Mouse (Mus musculus): ENCODE data around the gene Ccdc92. TPM values are rescaled to one million over a fixed set of nuclear protein-coding genes. Genes with fewer than 3 reads are reported as not detected.

Ccdc92 gene
- polyA plus RNA-seq (2015; fragmentation: Nextera tagmentation; extraction: Ambion mirVana) = 21.3 and 22.9 TPM in 2 replicates

GRCm38 (mm10) chr5:124862013-124862866 lies at the start of gene Ccdc92, which contains the start of gene Zfp664:
Gene Ccdc92 (minus strand): TSS chr5:124862424.
Gene Zfp664 (plus strand): TSS chr5:124862691.
- WGBS = under 1% methylated on average over 87 of the region's 103 CpGs
- ATAC-seq = peak; percentile 90
- peak within 1 kb of the TSS; percentile 96 for H3K27ac ChIP-seq
- H3K4me2 ChIP-seq = peak within 1 kb of the TSS; percentile 98
- peaks cover 12% of the 10 kb centered on the region; the same call in 1 of the 2 replicates for H3K36me3 ChIP-seq (ENCODE audit: poor library complexity, severe bottlenecking)
- H3K9ac ChIP-seq = peak within 1 kb of the TSS; percentile 98
- H3K4me3 ChIP-seq = peak within 1 kb of the TSS; percentile 83
- H3K4me1 ChIP-seq = peaks cover 53% of the 10 kb centered on the region
- H3K27me3 ChIP-seq = no peaks in the 10 kb centered on the region
- H3K9me3 ChIP-seq (replicated peaks) = no peaks in the 10 kb centered on the region

DNA sequence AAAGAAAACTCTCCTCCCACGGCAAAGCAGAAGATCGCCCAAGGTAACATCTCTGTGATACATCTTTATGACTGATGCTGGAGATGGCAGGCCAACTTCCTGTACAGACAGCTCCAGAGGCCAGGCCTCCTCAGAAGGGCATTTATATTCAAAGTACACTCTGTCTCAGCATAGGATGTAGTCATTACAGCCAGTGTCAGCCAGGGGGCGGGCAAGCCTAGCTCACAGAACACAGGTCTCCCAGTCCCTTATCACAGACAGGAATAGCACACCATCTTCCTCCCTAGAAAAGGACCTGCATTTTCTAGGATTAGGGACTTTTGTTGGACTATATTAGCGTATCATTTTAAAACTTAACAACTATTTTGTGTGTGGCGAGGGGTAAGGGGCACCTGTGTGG lies 46.6 kb upstream of the Ccdc92 start:
- ATAC-seq = peak; percentile 88
- peaks cover 17% of the 10 kb centered on the region for H3K4me1 ChIP-seq
- H3K9ac ChIP-seq = 0 out of 2 replicates have a peak overlapping the region, but pooled peaks have one; percentile 1
- H3K9me3 ChIP-seq (replicated peaks) = no peaks in the 10 kb centered on the region
- H3K4me3 ChIP-seq = no peak overlapping the region
- H3K36me3 ChIP-seq (ENCODE audit: poor library complexity, severe bottlenecking) = no peaks in the 10 kb centered on the region
- H3K27ac ChIP-seq = no peak overlapping the region
- WGBS = 22% methylated on average over 5 of the region's 5 CpGs
- H3K27me3 ChIP-seq = no peaks in the 10 kb centered on the region
- H3K4me2 ChIP-seq = no peak overlapping the region

DNA sequence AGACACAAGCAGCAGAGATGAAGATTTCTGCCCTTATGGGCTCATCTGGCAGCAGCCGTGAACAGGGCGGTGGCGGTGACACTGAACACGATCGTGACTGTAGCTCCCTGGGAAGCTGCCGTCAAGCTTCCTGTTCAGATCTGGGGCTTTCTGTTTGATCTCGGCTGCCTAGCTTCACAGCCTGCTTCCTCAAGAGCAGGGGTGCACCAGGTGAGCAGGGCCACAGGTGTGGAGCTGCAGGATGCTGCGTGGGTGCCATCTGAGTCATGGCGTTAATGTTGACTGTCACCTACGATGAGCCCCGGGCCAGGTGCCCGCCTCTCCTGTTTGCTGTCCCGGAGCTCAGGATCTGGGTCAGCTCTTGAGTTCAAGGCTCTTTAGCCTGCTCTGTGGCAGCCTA lies 44.7 kb upstream of the Ccdc92 start:
- Histone ChIP-seq H3K9ac (no peak overlapping the region), H3K27ac (no peak overlapping the region), H3K27me3 (no peaks in the 10 kb centered on the region), H3K4me1 (peaks cover 5% of the 10 kb centered on the region), H3K4me2 (no peak overlapping the region), H3K36me3 (ENCODE audit: poor library complexity, severe bottlenecking) (no peaks in the 10 kb centered on the region), H3K9me3 (replicated peaks) (no peaks in the 10 kb centered on the region), H3K4me3 (no peak overlapping the region)
- ATAC-seq = no peak
- 87% methylated on average over 13 of the region's 13 CpGs for WGBS

DNA sequence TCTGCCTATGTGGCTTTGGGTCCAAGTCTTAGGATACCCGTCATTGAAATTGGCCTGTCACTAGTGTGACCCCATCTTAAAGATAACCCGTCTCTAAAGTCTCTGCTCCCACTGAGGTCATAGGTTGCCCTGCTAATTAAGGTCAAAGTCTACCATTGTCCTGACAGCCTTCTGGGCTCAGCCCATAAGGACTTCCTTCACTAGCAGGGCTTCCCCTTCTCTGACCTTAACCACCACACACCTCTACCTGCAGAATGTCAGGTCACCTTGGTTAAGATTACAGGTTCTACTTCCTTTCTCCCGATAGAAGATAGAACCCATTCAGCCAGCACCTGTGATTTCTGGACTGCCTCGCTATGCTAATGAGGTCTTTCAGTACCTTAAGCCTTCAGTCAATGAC lies 41.6 kb upstream of the Ccdc92 start:
- no peaks in the 10 kb centered on the region for H3K27me3 ChIP-seq
- 90% methylated on average over 4 of the region's 4 CpGs for whole genome bisulfite sequencing
- peaks cover 11% of the 10 kb centered on the region for H3K4me1 ChIP-seq
- no peak overlapping the region for H3K4me3 ChIP-seq
- H3K9me3 ChIP-seq (replicated peaks) = no peaks in the 10 kb centered on the region
- no peak overlapping the region for H3K4me2 ChIP-seq
- no peak overlapping the region for H3K27ac ChIP-seq
- no peak for ATAC-seq
- H3K9ac ChIP-seq = no peak overlapping the region
- no peaks in the 10 kb centered on the region for H3K36me3 ChIP-seq (ENCODE audit: poor library complexity, severe bottlenecking)

- H3K36me3 ChIP-seq (ENCODE audit: poor library complexity, severe bottlenecking) = no peaks in the 10 kb centered on the region
- H3K9me3 ChIP-seq (replicated peaks) = no peaks in the 10 kb centered on the region
- peaks cover 11% of the 10 kb centered on the region for H3K4me1 ChIP-seq
- WGBS = 82% methylated on average over 10 of the region's 10 CpGs
- no peak overlapping the region for H3K9ac ChIP-seq
- H3K27ac ChIP-seq = peak overlapping the region; percentile 31; the same call in 1 of the 2 replicates
- H3K4me2 ChIP-seq = no peak overlapping the region
- no peak for ATAC-seq
- H3K27me3 ChIP-seq = no peaks in the 10 kb centered on the region
- H3K4me3 ChIP-seq = no peak overlapping the region
Measured at GRCm38 (mm10) chr5:124902195-124902594, 40.0 kb upstream of the Ccdc92 start.

- Histone ChIP-seq H3K4me3 (no peak overlapping the region), H3K27me3 (no peaks in the 10 kb centered on the region), H3K27ac (no peak overlapping the region), H3K9me3 (replicated peaks) (no peaks in the 10 kb centered on the region), H3K9ac (no peak overlapping the region), H3K4me1 (peaks cover 11% of the 10 kb centered on the region), H3K36me3 (ENCODE audit: poor library complexity, severe bottlenecking) (no peaks in the 10 kb centered on the region), H3K4me2 (no peak overlapping the region)
- WGBS = 75% methylated on average over 6 of the region's 6 CpGs
- ATAC-seq = no peak
Measured at GRCm38 (mm10) chr5:124901675-124902074, 39.5 kb upstream of the Ccdc92 start.

DNA sequence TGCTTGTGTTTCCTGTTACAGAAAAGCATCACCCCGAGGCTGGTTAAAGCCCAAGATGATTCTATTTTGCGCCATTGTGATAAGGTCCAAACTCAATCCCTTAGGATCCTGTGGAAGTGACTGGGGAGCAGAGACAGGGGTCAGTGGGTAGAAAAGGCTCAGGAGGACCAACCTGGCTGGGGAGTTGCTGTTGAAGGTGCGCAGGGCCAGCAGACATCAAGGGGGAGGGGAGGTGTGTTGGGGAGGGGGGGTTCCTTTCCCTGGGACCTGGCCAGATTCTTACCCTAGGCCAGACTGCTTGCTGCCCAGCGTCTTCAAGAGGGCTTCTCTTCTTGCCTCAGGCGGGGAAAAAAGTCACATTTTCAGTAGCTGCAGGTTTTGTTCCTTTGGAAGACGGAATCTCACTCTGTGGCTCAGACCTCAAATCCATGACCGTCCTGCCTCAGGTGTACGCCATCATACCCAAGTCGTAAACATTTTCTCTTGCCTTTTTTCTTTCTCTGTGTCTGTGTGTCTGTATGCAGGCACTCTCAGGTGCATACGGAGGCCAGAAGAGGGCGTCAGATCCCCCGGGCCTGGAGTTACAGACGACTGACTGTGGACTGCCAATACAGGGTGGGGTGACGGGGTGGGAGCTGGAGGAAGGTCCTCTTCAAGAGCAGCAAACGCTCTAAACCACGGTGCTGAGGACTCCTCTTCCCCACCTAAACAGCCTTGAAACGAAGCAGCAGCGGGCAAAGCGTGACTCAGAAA lies 38.7 kb upstream of the Ccdc92 start:
- Histone ChIP-seq H3K4me3 (no peak overlapping the region), H3K4me2 (no peak overlapping the region), H3K9ac (no peak overlapping the region), H3K4me1 (peaks cover 11% of the 10 kb centered on the region), H3K27ac (peak overlapping the region; percentile 32; the same call in 1 of the 2 replicates), H3K36me3 (ENCODE audit: poor library complexity, severe bottlenecking) (no peaks in the 10 kb centered on the region), H3K27me3 (no peaks in the 10 kb centered on the region), H3K9me3 (replicated peaks) (no peaks in the 10 kb centered on the region)
- no peak for ATAC-seq
- WGBS = 72% methylated on average over 19 of the region's 19 CpGs

GRCm38 (mm10) chr5:124899945-124900631 lies 37.9 kb upstream of the Ccdc92 start:
- Histone ChIP-seq H3K9ac (no peak overlapping the region), H3K9me3 (replicated peaks) (no peaks in the 10 kb centered on the region), H3K4me2 (peak overlapping the region; percentile 47), H3K36me3 (ENCODE audit: poor library complexity, severe bottlenecking) (no peaks in the 10 kb centered on the region), H3K4me1 (peaks cover 11% of the 10 kb centered on the region), H3K27ac (peak overlapping the region; percentile 32), H3K27me3 (no peaks in the 10 kb centered on the region), H3K4me3 (no peak overlapping the region)
- WGBS = 33% methylated on average over 20 of the region's 20 CpGs
- ATAC-seq = peak; percentile 52

GRCm38 (mm10) chr5:124896135-124896534 lies 33.9 kb upstream of the Ccdc92 start:
- H3K4me1 ChIP-seq = peaks cover 5% of the 10 kb centered on the region; the same call in 1 of the 2 replicates
- WGBS = 64% methylated on average over 3 of the region's 8 CpGs
- no peak for ATAC-seq
- no peaks in the 10 kb centered on the region for H3K9me3 ChIP-seq (replicated peaks)
- H3K4me3 ChIP-seq = no peak overlapping the region
- H3K9ac ChIP-seq = no peak overlapping the region
- H3K36me3 ChIP-seq (ENCODE audit: poor library complexity, severe bottlenecking) = 0 out of 2 replicates have a peak, but pooled peaks cover 4% of the 10 kb centered on the region
- no peaks in the 10 kb centered on the region for H3K27me3 ChIP-seq
- no peak overlapping the region for H3K27ac ChIP-seq
- H3K4me2 ChIP-seq = no peak overlapping the region

DNA sequence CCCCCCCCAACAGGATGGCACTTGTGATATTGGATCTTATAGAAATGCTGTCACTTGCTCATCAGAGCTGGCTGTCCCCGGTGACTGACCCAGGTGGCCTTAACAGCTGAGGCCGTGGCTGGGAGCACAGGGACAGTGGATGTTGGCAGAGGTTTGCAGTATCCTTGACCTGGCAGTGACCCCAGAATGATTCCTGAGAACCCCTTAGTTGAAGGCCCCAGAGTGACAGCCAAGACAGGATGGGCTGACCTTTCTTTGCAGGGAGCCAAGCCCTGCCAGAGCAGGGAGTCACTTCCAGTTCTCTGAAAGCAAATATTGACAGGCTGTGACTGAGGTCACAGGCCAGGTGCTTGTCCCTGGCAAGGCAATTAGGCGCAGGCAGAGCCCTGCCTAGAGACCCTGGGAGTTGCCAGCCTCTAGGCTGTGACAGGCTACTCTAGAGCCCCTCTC lies 29.7 kb upstream of the Ccdc92 start:
- Histone ChIP-seq H3K4me3 (no peak overlapping the region), H3K36me3 (ENCODE audit: poor library complexity, severe bottlenecking) (peaks cover 33% of the 10 kb centered on the region), H3K27ac (no peak overlapping the region), H3K9ac (no peak overlapping the region), H3K4me1 (no peaks in the 10 kb centered on the region), H3K4me2 (no peak overlapping the region), H3K9me3 (replicated peaks) (no peaks in the 10 kb centered on the region), H3K27me3 (no peaks in the 10 kb centered on the region)
- WGBS = 88% methylated on average over 3 of the region's 3 CpGs
- no peak for ATAC-seq

DNA sequence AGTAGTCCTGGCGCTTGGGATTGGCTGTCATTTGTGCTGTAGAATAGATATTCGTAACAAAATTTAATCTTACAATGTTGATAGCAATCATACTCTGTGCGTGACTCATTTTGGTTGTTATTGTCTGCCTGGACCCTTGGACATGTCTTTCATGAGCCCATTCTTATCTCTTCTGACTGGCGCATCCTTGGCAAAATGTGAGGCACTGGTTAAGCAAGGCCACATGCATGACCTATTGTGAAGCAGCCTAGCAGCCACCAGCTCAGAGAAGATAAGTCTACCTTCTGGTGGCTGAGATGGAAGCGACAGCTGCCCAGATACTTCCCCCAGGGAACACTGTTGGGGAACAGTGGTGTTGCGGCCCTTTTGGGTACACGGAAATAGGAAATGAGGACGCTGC lies 26.4 kb upstream of the Ccdc92 start:
- Histone ChIP-seq H3K27me3 (no peaks in the 10 kb centered on the region), H3K9me3 (replicated peaks) (no peaks in the 10 kb centered on the region), H3K4me2 (no peak overlapping the region), H3K9ac (no peak overlapping the region), H3K36me3 (ENCODE audit: poor library complexity, severe bottlenecking) (peaks cover 65% of the 10 kb centered on the region), H3K27ac (no peak overlapping the region), H3K4me1 (no peaks in the 10 kb centered on the region), H3K4me3 (no peak overlapping the region)
- ATAC-seq = no peak
- WGBS = 97% methylated on average over 8 of the region's 8 CpGs
